Mouse (Mus musculus) kidney, postnatal 14 days (tissue): ENCODE data around the gene Tacc2.
A peak's percentile ranks its signal among the peaks of the same experiment; 100 is the strongest.

Experiments
- DNase-seq: peaks from one replicate; pipeline ENCODE4 v3.0.0; 2022; ENCODE audit warnings: mixed read lengths

Tacc2 gene

DNA sequence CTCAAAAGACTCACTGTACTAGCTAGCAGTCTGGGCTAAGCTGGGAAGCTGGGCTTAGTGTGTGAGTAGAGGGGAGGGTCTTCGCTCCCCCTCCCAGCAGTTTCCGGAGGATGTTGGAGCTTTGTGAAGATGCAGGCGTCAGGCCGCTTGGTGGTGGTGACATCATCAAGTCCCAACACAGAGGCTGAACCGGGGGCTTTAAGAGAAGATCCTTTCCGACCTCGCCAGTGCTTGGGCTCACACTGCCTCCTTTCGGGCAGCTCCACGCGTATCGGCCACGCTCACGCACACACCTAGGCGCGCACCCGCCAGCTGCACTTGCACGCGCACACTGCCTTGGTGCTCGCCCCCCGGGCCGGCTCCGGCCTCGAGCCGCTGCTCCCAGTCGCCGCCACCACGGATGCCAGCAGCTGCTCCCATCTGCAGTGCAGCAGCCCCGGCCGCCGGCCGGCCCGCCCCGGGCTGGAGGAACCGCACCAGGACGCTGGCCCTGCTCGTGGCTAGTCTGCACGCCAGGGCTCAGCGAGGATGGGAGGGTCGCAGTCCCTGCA is 115.2 kb downstream of the Tacc2 start:
- peak; percentile 64 for DNase-seq

DNA sequence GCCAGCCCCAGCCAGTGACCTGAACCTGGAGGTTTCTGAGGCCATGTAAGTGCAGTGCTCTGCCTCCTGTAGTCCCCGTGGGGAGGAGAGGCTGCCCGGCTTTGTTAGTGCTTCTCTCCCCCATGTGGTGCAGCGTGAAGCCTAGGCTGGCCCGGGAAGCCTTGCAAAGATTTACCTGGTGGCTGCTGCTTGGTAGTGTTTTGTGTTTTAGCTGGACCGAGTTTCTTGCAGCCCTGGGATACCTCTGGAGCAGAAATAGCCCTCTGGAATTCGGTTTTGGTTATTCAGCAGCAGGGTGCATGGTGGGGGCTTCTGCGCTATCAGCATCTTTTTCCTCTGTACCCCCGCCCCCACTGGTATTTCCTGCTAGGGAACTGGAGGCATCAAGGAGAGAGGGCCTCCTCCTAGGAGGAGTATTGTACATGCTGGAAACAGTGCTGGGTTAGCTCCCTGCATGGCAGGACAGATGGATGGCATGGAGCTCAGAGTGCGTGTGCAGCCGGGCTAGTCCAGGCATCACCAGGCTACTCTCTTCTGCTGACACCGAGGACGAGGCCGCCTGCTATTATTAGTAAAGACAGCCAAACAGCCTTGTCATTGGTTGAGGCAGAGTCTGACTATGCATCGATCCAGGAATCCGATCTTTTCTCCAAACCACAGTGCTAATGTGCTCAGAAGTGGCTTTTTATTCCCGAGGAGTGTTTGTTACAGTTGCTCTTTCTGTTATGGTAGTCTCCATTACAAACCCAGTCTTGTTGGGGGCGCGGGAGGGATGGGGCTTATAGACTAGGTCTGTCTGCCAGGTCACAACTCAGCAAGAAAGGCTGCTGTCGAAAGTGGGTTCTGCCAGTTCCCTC is 115.9 kb downstream of the Tacc2 start:
- peak; percentile 37 for DNase-seq

DNA sequence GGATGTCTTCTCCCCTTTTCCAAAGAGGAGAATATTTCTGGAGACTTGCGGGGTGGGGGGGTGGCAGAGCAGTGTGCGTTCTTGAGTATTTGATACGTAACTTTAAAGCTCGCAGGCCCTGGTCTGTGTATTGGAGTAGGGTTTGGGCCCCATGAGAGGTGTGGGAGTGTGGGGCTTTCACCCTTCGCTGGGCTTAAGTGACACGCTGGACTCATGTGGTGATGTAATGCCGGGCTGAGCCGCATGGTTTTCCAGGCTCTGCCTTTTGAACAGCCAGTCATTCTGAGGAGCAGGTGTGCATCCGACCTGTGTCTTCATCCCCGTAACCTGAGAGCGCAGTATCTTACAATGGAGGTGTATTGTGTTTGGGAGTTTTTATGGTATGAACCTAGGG is 116.6 kb downstream of the Tacc2 start:
- no peak for DNase-seq

DNA sequence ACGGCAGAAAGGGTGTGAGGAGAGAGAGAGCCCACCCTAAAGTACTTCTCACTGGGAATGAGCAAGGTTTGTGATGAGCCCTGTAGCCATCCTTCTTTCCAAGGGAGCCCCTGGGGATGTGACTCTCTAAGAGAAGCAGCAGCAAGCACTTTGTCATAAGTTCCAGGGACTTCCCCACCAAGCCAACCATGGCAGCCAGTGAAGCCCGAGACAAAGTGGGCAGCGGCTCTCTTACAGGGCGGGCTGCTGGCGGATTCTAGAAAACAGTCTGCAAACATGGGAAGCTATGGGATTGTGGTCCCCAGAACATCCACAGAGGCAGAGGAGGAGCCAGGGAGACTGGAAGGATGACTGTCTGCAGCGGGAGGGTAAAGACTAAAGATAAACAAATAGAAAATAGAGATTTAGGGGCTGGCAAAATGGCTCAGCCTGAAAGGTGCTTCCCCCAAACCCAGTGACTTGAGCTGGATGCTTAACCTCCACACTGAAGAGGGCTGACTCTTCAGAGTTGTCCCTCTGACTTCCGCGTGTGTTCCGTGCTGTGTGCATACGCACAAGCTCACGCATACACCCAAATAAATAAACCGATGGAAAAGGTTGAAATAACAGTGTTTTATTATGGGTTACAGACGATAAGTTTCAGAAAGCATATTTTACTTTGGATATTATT is 118.6 kb downstream of the Tacc2 start:
- DNase-seq, result no peak

DNA sequence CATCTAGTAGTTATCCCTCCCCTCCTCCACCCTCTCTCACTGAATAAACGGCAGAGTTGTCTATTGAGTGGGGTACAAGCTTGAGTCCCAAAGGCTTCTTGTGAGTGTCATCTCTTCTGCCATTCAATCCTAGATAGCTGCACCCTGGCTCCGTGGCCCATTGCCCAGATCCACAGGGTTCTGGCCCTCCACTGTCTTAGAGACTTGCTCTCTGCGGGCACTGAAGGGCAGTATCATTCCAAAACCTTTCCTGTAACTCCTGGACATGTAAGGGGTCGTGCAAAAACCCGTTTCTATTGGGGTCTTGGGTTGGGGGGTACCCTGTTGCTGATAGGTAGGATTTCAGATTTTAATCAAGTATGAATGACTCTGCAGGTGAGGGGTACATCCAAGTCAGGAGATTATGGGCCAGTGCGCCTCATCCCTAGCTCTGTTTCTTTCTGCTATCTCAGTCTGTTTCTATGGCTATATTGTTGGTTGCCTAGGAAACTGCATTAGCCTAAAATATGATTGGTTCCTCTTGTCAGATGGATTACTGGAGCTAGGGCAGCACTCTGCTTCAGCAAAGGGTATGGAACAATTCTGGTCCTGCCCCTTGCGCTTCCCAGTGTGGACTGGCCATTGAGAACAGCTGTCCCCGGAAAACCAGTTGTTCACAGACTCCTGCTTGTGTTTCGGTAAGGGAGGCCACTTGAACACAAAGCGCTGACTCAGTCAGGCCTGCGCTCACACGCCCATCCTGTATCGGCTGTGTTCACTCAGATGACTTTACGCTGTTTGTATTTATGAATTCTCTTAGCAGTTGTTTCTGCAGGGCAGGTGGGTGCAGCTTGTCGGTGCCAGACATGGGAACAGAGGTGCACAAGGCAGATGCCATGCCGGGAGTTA is 119.4 kb downstream of the Tacc2 start:
- no peak for DNase-seq

DNA sequence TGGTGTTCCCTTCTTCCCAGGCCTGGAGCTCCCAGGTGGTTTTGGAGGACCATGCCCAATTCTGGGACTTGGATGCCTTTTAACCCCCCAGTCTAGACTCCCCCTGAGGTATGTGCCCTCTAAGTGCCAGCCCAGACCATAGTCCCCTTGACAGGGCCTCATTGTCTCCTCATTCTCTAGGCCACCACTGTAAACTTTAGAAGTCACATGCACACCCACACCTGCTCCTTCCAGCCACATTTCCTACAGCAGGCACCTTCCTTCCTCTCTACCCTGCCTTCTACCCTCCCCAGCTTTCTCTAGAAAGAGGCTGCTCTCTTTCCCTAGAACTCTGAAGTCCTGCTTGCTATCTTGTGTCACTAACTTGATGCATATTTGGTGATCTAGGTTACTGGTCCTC is 121.2 kb downstream of the Tacc2 start:
- DNase-seq, result no peak

DNA sequence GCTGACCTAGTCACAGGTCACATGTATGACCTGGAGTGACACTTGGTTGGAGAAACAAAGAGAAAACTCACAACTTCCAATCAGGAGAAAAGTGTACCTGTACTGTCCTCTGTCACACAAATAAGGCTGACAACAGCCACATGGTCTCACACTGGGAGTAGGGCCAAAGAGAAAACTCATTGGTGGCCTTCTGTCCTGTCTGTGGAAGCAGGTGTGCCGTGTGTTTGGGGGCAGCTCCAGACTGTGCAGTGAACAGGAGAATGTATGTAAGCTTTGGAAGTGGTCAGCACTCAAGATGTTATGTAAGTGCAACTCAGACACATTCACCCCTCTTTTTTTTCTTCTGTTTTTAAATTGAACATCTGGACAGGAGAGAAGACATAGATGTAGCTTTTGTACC is 124.1 kb downstream of the Tacc2 start:
- DNase-seq, result no peak

DNA sequence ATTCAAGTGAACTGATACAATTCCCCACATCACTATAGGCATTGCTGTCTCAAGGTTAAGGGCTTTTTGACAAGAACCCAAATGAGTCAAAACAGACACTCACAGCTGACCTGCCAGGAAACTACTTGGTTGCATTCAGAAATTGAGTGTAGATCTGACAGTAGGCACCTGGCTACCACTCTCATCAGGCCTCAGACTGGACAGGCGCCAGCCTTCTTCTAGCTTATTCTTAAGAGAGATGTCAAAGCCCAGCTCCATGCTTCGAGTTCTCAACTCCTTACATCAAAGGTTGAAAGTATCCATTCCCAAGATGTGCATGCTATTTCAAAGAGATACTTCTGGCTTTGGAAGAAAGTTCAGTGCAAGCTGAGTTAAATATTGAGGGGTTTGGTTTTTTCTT is 128.0 kb downstream of the Tacc2 start:
- no peak for DNase-seq

DNA sequence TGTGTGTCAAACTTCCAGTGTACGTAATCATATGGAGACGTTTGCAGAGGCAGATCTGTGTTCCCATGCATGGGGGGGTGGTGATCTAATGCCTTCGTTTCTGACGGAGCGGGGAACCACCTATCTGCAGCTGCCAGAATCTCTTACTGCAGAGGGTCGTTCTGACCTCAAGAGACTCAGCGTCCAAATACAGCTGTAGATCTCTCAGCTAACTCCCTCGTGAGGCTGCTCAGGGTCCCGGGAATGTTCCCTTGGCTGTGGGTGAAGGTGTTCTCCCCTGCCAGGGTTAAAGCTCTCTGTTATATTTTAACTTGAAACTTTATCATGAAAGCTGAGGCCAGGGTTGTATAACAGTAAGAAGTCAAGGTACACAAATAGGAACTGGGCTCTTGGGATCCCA is 131.7 kb downstream of the Tacc2 start:
- DNase-seq, result peak; percentile 73

DNA sequence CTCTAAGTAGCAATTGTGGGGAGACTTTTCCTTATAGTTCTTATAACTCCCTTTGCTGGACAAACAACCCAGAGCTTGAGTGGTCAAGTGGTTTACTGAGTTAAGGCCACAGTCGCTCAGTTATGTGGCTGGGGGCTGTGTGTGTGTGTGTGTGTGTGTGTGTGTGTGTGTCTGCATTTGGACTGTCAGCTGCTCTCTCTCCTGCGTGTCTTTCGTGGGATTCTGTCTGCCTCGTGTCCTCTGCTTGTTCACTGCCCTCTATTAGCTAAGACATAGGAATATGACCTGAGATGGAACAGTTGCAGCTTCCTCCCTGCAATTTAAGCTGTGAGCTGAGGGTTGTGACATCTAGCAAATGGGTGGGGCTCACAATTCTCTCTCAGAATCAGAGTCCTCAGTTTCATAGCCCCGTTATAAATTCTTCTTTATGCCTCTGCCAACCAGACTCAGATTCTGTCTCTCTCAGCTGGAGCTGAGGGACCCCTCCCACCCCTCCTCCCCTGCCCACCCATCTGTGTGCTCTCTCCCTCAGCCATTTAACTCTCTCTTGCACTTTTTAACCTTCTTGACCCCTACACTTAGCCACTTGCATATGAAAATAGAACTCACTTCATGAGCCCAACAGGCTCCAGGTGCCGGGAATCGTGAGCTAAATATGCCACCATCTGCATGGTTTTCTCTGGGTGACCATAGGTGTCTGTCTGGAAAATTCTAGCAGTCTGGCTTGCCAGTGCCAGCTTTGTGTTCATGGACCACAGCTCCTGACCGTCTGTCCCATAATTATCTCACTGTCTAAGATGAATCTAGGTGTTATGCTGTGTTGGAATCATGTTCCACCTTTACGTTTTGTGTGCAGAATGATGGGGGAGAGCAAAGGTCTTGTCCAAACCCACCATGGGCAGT is 132.4 kb downstream of the Tacc2 start:
- no peak for DNase-seq

DNA sequence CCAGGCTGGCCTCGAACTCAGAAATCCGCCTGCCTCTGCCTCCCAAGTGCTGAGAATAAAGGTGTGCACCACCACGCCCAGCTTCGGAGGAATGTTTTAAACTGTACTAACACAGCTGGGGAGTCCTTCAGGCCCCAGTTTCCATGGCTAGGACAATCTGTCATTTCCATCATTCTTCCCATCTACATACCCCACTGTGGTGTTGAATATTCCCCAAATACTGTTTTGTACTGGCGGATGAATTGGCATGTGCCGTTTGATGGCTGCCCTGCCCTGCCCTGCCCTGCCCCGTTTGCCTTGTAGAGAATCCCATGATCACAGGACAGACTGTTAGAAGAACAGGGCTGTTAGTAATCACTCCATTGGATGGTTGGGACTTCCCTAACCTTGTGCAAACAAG is 134.6 kb downstream of the Tacc2 start:
- no peak for DNase-seq

DNA sequence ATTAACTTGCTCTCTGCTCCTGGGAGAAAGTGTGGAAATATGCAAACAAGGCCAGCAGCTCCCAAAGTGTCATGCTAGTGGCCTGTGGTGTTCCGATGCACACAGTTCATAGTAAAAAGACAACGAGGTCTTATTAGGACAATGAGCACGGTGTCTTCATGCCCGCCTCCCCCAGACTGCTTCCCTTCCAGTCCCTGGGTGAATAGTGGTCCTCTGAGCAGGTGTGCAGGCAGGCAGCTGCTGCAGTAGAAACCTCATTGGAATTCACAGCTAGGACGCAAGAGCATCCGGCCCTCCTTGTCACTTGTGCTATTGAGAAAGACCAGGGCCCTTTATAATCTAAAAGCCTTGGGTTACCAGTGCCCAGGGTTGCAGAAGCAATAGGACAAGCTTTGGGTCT is 136.1 kb downstream of the Tacc2 start:
- no peak for DNase-seq

DNA sequence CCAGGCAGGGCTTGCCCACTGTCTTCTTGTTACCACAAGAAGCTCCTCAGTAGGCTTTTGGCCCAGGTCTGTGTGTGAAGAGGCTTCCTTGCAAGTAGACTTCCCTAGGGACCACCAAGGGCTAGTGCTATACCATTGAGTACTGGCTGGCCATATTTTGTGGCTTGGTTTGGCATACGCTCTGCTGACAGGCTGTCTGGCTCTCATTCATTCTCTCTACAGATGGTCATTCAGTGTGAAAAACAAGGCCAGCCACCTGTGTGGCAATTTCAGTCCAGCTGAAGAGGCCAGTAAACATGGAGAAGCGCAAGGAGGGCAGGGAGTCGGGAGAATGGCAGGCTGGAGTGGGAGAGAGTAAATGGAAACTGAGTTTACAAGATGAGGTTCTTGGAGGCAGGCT is 138.2 kb downstream of the Tacc2 start:
- DNase-seq, result no peak

DNA sequence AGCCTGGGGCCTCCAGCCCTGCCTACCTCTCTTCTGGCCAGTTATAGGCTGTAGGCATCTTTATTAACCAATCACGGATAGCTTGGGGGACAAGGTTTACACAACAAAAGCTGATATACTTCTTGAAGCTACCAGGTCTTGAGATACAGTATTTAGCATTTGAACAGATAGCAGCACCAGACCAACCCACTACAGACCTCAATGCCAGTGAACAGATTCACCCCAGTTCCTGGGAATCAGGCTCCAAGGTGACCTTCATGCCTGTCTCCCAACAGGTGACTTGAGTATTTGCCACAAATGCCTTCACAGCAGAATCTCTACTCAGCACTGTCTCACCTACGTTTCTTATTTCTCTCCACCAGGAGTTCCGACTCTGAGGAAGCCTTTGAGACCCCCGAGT is 139.1 kb downstream of the Tacc2 start:
- no peak for DNase-seq

DNA sequence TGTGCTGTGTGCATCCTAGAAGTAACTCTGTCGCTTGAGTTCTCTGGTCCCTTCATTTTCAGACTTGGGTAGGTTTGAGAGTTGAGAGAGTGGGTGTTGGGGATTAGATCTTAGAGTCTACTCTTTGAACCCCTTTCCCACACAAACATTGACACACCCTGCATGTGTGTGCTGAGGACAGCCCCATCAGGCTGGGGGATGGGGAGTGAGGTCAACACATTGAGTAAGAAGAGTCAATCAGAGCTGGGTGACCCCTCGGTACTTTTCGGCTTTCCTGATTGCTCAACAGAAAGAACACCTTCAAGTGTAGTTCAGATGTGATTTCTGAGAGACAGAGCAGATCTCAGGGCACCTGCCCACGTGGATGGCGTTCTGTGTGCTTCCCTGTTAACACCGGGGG is 139.8 kb downstream of the Tacc2 start:
- no peak for DNase-seq

DNA sequence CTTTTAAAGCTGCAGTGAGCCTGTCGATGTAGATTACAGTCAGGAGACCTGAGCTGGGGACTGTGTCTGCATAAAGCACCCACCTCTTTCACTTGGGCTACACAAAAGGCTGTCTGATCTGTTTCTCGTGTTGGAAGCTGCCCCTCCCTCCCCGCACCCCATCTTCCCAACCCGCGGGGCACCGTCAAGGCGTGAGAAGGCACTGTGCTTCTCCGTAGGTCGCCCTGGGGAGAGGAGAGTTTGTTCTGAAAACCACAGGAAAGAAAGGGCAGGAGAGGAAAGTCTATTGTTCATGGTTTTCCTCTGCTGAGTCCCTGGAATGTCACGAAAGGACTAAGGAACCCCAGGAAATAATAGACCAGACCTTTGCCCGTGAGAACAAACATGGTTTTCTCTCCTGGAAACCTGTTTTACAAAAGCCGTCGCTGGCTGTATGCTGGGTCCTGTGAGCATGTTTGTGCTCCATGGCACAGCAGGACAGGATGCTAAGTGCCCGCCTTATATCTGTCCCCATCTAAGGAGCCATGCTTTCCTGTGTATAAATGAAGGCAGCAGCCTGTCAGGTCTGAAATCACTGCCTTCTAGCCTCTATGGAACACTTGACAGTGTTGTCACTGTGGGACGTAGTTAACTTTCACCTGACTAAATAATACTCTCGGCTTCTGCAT is 142.8 kb downstream of the Tacc2 start:
- DNase-seq, result peak; percentile 53

DNA sequence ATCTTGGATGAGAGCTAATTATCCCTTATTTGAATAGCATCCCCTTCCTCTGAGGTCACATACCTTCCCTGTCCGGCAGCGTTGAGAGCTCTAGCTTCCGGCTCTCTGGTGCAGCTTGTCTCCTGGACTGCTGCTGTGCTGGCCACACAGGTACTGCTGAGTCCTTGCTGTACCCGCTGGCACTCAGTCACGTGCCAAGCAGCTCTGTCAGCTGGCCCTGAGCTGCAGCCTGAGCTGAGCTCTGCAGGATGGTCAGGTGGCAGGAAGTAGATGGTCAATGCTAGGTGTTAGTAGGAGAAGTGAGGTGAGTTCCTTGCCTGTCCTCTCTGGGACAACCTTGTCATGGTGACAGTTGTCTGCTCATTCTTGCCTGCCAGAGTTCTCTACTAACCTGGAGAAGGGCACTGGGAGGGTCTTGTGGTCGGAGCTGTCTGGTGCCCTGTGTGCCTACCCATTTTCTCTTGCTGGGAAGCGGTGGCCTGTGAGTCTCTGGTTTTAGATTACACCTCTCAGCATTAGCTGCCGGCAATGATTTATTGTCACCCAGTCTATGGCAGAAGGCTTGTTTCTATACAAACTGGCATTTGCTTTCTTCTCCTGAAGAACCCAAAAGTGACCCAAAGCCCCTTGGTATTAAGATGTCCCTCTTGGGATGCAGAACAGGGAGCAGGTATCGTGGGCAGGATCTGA is 143.6 kb downstream of the Tacc2 start:
- peak; percentile 64 for DNase-seq

DNA sequence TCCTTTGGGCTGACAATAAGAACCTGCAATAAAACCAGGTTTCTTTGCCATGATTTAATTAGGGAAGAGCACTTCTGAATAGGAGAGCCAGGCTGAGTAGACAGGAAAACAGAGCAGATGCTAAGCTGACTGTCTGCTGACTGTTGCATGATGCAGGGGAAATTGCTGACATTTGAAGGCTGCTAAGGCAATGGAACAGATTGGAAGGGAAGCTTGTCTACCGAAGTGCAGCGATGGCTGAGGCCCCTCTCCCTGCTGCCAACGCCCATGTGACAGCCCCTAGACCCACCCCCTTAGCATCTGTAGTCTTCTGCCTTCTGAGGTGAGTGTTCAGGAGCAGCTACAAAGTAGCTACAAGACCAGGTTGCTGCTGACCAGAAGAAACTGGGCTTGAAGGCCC is 148.9 kb downstream of the Tacc2 start:
- DNase-seq, result no peak

DNA sequence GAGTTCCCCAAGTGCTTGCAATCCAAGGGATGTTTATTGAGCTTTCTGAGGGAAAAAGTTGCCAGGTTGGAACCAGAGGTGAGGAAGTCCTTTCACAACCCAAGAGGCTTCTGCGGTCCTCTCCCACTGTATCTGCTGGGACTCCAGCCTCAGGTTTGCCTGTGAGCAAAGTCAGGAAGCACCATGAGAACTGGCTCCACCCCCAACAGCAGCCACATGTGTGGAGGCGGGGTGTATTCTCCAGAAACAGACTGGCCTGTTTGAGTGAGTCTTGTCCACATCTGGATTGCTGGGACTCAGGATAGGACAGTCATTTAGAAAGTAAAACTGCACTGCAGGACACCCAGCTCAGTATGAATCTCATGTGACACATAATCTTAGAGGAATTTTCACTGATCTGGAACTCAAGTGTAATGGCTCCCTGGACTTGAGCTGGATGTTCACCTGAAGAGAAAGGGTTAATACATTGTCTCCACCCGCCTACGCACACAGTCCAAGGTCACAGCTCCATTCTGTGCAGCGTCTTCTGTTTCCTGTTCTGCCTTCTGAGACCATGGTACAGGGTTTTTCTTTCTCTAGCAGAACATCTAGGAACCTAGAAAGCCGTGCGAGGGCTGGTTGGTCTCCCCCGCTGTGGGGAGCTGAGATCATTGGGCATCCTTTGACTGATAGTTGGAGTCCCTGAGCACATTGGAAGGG is 149.6 kb downstream of the Tacc2 start:
- peak; percentile 20 for DNase-seq

DNA sequence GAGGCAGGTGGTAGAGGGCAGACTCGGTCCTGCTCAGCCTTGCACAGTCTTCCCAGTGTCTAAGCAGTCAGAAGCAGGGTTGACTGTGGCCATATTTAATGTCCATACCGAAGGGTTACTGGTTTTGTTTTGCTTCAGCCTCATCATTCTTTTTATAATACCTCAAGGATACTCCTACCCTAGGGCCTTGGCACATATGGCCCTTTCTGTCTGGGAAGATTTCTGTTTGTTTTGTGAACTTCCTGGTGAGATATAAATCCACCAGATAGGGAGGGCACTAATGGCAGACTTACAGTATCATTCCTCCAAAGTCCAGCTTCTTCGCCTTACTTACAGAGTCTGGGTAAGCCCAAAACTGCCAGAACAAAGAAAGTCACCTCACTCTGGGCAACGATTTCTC is 150.3 kb downstream of the Tacc2 start:
- no peak for DNase-seq
